Mouse (Mus musculus) ES-E14 (cell line): ENCODE data around the gene Kctd6.

Source experiments
- HCFC1 ChIP-seq: IDR thresholded peaks from 2 replicates; pipeline ENCODE4 v1.6.1; 2012; ENCODE audit warnings: low read length, inconsistent platforms, borderline replicate concordance; ENCODE audit not compliant: insufficient read depth
- ZC3H11A ChIP-seq: IDR thresholded peaks from 2 replicates; pipeline ENCODE4 v1.6.1; 2012; ENCODE audit warnings: low read depth, mild to moderate bottlenecking, inconsistent platforms, low read length, borderline replicate concordance
- ZNF384 ChIP-seq: IDR thresholded peaks from 2 replicates; pipeline ENCODE4 v1.6.1; 2012; ENCODE audit warnings: low read depth, low read length, inconsistent platforms

- no peak for TF ChIP-seq ZNF384
- no peak for TF ChIP-seq ZC3H11A
- no peak for TF ChIP-seq HCFC1
Observed at GRCm38 (mm10) chr14:8201715-8202114, 12.2 kb upstream of the Kctd6 start.
